Comparison of ENCODE assay signal across 7 mouse cellular contexts in genomic region chr7:99217338-99218074, GRCm38 (mm10). TPM values are rescaled to one million over a fixed set of nuclear protein-coding genes. Genes with fewer than 3 reads are reported as not detected.
DNase-seq lines count a peak whose midpoint lies in the region; ATAC-seq and TF ChIP-seq lines count a peak whose summit lies in the region.

No protein-coding gene starts in this region.

- peak; percentile 83 for TF ChIP-seq EP300 in heart, postnatal 0 days (IDR thresholded peaks at IDR 0.05; ENCODE audit: low read depth)

- peak; percentile 42 to 57 for DNase-seq in kidney, postnatal 4 days
- DNase-seq in kidney, adult 9 months = no peak
- DNase-seq in forebrain, postnatal 0 days = peak; percentile 74
- peak; percentile 92 for DNase-seq in heart, postnatal 0 days (ENCODE audit: low spot score)

- H3K4me2 ChIP-seq in forebrain, postnatal 0 days (ENCODE audit: low read depth) = no peak overlapping the region
- H3K4me2 ChIP-seq in heart, postnatal 0 days (ENCODE audit: low read depth, low read length) = no peak overlapping the region
- no peak overlapping the region for H3K4me2 ChIP-seq in lung, embryonic 16.5 days (ENCODE audit: low read depth, low read length)

- no peaks in the 10 kb centered on the region for H3K27me3 ChIP-seq in forebrain, postnatal 0 days (ENCODE audit: insufficient read depth, low read length)
- H3K27me3 ChIP-seq in heart, postnatal 0 days (ENCODE audit: control insufficient read depth, insufficient read depth, low read length) = no peaks in the 10 kb centered on the region
- no peaks in the 10 kb centered on the region for H3K27me3 ChIP-seq in lung, embryonic 16.5 days (ENCODE audit: control insufficient read depth, insufficient read depth, low read depth, low read length)

- WGBS in forebrain, postnatal 0 days = 41% methylated on average over 3 of the region's 3 CpGs
- 46% methylated on average over 3 of the region's 3 CpGs for WGBS in heart, postnatal 0 days
- 49% methylated on average over 3 of the region's 3 CpGs for WGBS in lung, embryonic 16.5 days

- no peaks in the 10 kb centered on the region for H3K36me3 ChIP-seq in forebrain, postnatal 0 days (ENCODE audit: insufficient read depth)
- H3K36me3 ChIP-seq in heart, postnatal 0 days (replicated peaks; ENCODE audit: control insufficient read depth, insufficient read depth, low read length) = no peaks in the 10 kb centered on the region
- H3K36me3 ChIP-seq in lung, embryonic 16.5 days (ENCODE audit: control insufficient read depth, insufficient read depth, low read length) = no peaks in the 10 kb centered on the region

- no peak overlapping the region for H3K4me3 ChIP-seq in forebrain, postnatal 0 days (ENCODE audit: low read depth, low read length)
- no peak overlapping the region for H3K4me3 ChIP-seq in heart, postnatal 0 days (ENCODE audit: low read depth, low read length)
- no peak overlapping the region for H3K4me3 ChIP-seq in lung, embryonic 16.5 days (ENCODE audit: low read length)

- no peak for TF ChIP-seq CTCF in forebrain, postnatal 0 days (IDR thresholded peaks at IDR 0.05; ENCODE audit: low read depth)
- TF ChIP-seq CTCF in heart, postnatal 0 days (IDR thresholded peaks at IDR 0.05; ENCODE audit: low read depth) = no peak

- peak; percentile 96 for ATAC-seq in forebrain, postnatal 0 days
- peak; percentile 92 for ATAC-seq in heart, postnatal 0 days (ENCODE audit: insufficient read depth, low read depth)
- peak; percentile 95 for ATAC-seq in lung, embryonic 16.5 days (ENCODE audit: low read depth)
- ATAC-seq in megakaryocyte-erythroid progenitor cell, adult 5-6 weeks (replicated peaks; ENCODE audit: low FRiP score, low TSS enrichment, poor library complexity, severe bottlenecking) = no peak
- ATAC-seq in erythroid progenitor cell, adult 5-6 weeks (replicated peaks; ENCODE audit: low FRiP score, poor library complexity, severe bottlenecking) = no peak

- H3K4me1 ChIP-seq in forebrain, postnatal 0 days (ENCODE audit: insufficient read depth) = no peaks in the 10 kb centered on the region
- H3K4me1 ChIP-seq in heart, postnatal 0 days (ENCODE audit: control insufficient read depth, insufficient read depth) = peaks cover 26% of the 10 kb centered on the region
- peaks cover 15% of the 10 kb centered on the region for H3K4me1 ChIP-seq in lung, embryonic 16.5 days (replicated peaks; ENCODE audit: control insufficient read depth, insufficient read depth, low read length)

- H3K9me3 ChIP-seq in forebrain, postnatal 0 days (ENCODE audit: low read length) = no peaks in the 10 kb centered on the region
- H3K9me3 ChIP-seq in heart, postnatal 0 days (replicated peaks; ENCODE audit: control insufficient read depth, low read length) = no peaks in the 10 kb centered on the region
- no peaks in the 10 kb centered on the region for H3K9me3 ChIP-seq in lung, embryonic 16.5 days (ENCODE audit: control insufficient read depth, low read length)

- no peak overlapping the region for H3K27ac ChIP-seq in forebrain, postnatal 0 days (ENCODE audit: low read depth, low read length)
- H3K27ac ChIP-seq in heart, postnatal 0 days (ENCODE audit: low read depth) = peak overlapping the region; percentile 92
- peak overlapping the region; percentile 28; the same call in 1 of the 2 replicates for H3K27ac ChIP-seq in lung, embryonic 16.5 days (ENCODE audit: low read length)

- no peak overlapping the region for H3K9ac ChIP-seq in forebrain, postnatal 0 days
- no peak overlapping the region for H3K9ac ChIP-seq in heart, postnatal 0 days (replicated peaks; ENCODE audit: low read depth, low read length)
- H3K9ac ChIP-seq in lung, embryonic 16.5 days (ENCODE audit: low read length) = no peak overlapping the region

RNA-seq across cellular contexts. Expression of gene Mogat2, which starts 20.9 kb away (rescaled TPM):
- total RNA-seq in forebrain, postnatal 0 days (2014; rRNA removed) = 0.24 and 0.31 TPM in 2 replicates
- 0.18 and 0.23 TPM in 2 replicates for polyA plus RNA-seq in forebrain, postnatal 0 days (2015; fragmentation: Nextera tagmentation; extraction: Ambion mirVana)
- not detected in 2 replicates for total RNA-seq in heart, postnatal 0 days (2014; rRNA removed; ENCODE audit: low replicate concordance)
- polyA plus RNA-seq in heart, postnatal 0 days (2015; fragmentation: Nextera tagmentation; extraction: Ambion mirVana) = 0.25 and 0.40 TPM in 2 replicates
- 0.80 and 0.94 TPM in 2 replicates for polyA plus RNA-seq in lung, embryonic 16.5 days (2015; fragmentation: Nextera tagmentation; extraction: Ambion mirVana)
- total RNA-seq in megakaryocyte-erythroid progenitor cell, adult 5-6 weeks (2014; fragmentation: Nextera tagmentation) = 0.27 TPM in 1 of 2 replicates, not detected in the other
- total RNA-seq in megakaryocyte-erythroid progenitor cell, adult 5-6 weeks (2017) = not detected in 2 replicates
- total RNA-seq in erythroid progenitor cell, adult 5-6 weeks (2015; ENCODE audit: low replicate concordance) = 8.6 and 18.4 TPM in 2 replicates
- total RNA-seq in erythroid progenitor cell, adult 5-6 weeks (2017; ENCODE audit: low replicate concordance) = 2.3 TPM in 1 of 2 replicates, not detected in the other

RNA-seq across cellular contexts. Expression of gene Dgat2, which starts 35.0 kb away (rescaled TPM):
- total RNA-seq in forebrain, postnatal 0 days (2014; rRNA removed) = 37.1 and 41.3 TPM in 2 replicates
- 37.2 and 41.3 TPM in 2 replicates for polyA plus RNA-seq in forebrain, postnatal 0 days (2015; fragmentation: Nextera tagmentation; extraction: Ambion mirVana)
- total RNA-seq in heart, postnatal 0 days (2014; rRNA removed; ENCODE audit: low replicate concordance) = 114 and 121 TPM in 2 replicates
- polyA plus RNA-seq in heart, postnatal 0 days (2015; fragmentation: Nextera tagmentation; extraction: Ambion mirVana) = 112 and 115 TPM in 2 replicates
- 38.3 and 41.9 TPM in 2 replicates for polyA plus RNA-seq in lung, embryonic 16.5 days (2015; fragmentation: Nextera tagmentation; extraction: Ambion mirVana)
- not detected in 2 replicates for total RNA-seq in megakaryocyte-erythroid progenitor cell, adult 5-6 weeks (2014; fragmentation: Nextera tagmentation)
- total RNA-seq in megakaryocyte-erythroid progenitor cell, adult 5-6 weeks (2017) = 0.57 TPM in 1 of 2 replicates, not detected in the other
- total RNA-seq in erythroid progenitor cell, adult 5-6 weeks (2015; ENCODE audit: low replicate concordance) = 0.42 and 7.6 TPM in 2 replicates
- total RNA-seq in erythroid progenitor cell, adult 5-6 weeks (2017; ENCODE audit: low replicate concordance) = 0.90 and 2.8 TPM in 2 replicates

RNA-seq across cellular contexts. Expression of gene Map6, which starts 49.7 kb away (rescaled TPM):
- 187 and 234 TPM in 2 replicates for total RNA-seq in forebrain, postnatal 0 days (2014; rRNA removed)
- polyA plus RNA-seq in forebrain, postnatal 0 days (2015; fragmentation: Nextera tagmentation; extraction: Ambion mirVana) = 71.9 and 98.0 TPM in 2 replicates
- 1.5 and 3.7 TPM in 2 replicates for total RNA-seq in heart, postnatal 0 days (2014; rRNA removed; ENCODE audit: low replicate concordance)
- polyA plus RNA-seq in heart, postnatal 0 days (2015; fragmentation: Nextera tagmentation; extraction: Ambion mirVana) = 1.8 and 2.5 TPM in 2 replicates
- polyA plus RNA-seq in lung, embryonic 16.5 days (2015; fragmentation: Nextera tagmentation; extraction: Ambion mirVana) = 3.0 and 3.2 TPM in 2 replicates
- not detected in 2 replicates for total RNA-seq in megakaryocyte-erythroid progenitor cell, adult 5-6 weeks (2014; fragmentation: Nextera tagmentation)
- total RNA-seq in megakaryocyte-erythroid progenitor cell, adult 5-6 weeks (2017) = not detected in 2 replicates
- total RNA-seq in erythroid progenitor cell, adult 5-6 weeks (2015; ENCODE audit: low replicate concordance) = not detected in 2 replicates
- not detected in 2 replicates for total RNA-seq in erythroid progenitor cell, adult 5-6 weeks (2017; ENCODE audit: low replicate concordance)

Comparison
In these comparisons a context has a peak if more than half of its experiments do, and no peak if none do; other contexts are left out.
1. ATAC-seq: peak in forebrain, postnatal 0 days (single experiment), heart, postnatal 0 days (single experiment) and lung, embryonic 16.5 days (single experiment); none in megakaryocyte-erythroid progenitor cell, adult 5-6 weeks (single experiment) and erythroid progenitor cell, adult 5-6 weeks (single experiment).
2. RNA of gene Map6, which starts 49.7 kb away (total RNA-seq): 187 to 234 TPM in forebrain, postnatal 0 days; 1.5 to 3.7 TPM in heart, postnatal 0 days, not detected in megakaryocyte-erythroid progenitor cell, adult 5-6 weeks and not detected in erythroid progenitor cell, adult 5-6 weeks; every median in the first group is over 10 times any median in the second.